Mouse (Mus musculus) NIH3T3 (cell line): ENCODE measurements around the gene Nrtn.

Source experiments
- DNase-seq: peaks from one replicate; pipeline ENCODE4 v3.0.0-alpha.2; 2012; ENCODE audit warnings: low read depth

The Nrtn gene

GRCm38 (mm10) chr17:56762769-56763731 is 5.7 kb upstream of the Nrtn start:
- DNase-seq: peak; percentile 80

DNA sequence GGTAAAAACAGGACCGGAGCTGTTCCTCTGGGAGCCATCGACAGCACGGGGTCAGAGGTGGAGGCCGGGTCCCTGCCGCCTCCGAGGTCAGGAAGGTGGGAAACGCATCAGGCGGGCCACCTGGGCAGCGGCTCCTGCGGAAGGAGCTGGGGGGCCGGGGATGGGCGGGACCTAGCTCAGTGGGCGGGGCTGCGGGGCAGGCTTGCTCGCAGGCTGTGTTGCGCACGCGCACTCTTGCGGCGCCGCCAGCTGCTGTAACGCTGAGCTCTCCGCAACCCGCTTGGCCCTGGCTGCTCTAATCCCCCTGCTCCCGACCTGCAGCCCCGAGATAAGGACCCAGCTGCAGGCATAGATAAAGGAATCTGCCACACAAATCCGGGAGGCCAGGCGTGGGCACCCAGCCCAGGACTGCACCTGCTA is 4.7 kb upstream of the Nrtn start:
- peak; percentile 93 for DNase-seq

GRCm38 (mm10) chr17:56761077-56761476 is 3.7 kb upstream of the Nrtn start:
- no peak for DNase-seq

- DNase-seq: no peak
Observed at GRCm38 (mm10) chr17:56759261-56759660, 1.9 kb upstream of the Nrtn start.

DNA sequence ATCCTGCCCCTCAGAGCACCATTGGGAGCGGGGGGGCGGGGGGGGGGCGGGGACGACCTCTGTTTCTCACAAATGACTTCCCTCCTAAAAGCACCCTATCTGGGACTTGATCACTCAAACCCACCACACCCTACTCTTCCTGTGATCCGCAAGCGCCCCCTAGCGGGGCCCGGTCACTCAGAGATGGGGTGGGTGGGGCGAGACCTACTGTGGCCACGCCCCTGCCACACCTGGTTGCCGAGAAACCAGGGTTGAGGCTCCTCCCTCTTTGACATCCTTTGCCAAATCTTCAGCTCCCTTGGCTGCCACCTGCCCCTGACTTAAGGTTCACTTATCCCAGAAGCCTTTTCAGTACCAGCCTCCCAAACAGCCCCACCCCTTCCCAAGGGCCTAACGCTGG is 802 bp upstream of the Nrtn start:
- DNase-seq: peak; percentile 68

DNA sequence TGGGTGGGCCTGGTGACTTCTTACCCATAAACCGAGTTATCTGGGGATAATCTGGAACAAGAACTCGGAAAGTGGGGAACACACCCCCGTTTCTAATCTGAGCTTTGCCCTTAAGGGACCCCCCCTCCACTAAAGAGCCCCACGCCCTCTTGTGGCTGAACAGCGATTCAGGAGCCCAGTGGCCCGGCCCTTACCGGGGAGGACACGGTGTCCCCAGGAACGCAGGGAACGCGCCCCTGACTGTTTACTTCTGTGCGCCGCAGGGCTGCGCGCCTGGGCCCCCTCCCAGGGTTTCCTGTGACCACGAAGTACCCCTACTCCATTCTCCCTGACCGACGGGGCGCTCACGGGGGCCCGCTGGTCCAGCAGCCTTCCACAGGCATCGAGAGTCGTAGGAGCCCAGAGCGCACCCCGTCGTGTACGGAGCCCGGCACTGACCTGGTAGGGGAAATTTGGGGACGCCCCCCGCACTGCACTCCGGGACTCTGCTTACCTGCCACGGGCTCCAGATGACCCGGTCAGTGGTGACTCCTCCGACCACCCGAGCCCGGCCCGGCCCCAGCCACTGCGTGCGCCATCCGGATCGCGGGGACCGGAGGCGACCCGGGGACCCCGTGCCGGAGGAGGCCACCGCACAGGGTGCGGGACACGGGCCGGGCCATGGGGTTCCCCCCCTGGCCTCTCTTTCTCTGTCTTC is 479 bp downstream of the Nrtn start:
- DNase-seq: no peak

DNA sequence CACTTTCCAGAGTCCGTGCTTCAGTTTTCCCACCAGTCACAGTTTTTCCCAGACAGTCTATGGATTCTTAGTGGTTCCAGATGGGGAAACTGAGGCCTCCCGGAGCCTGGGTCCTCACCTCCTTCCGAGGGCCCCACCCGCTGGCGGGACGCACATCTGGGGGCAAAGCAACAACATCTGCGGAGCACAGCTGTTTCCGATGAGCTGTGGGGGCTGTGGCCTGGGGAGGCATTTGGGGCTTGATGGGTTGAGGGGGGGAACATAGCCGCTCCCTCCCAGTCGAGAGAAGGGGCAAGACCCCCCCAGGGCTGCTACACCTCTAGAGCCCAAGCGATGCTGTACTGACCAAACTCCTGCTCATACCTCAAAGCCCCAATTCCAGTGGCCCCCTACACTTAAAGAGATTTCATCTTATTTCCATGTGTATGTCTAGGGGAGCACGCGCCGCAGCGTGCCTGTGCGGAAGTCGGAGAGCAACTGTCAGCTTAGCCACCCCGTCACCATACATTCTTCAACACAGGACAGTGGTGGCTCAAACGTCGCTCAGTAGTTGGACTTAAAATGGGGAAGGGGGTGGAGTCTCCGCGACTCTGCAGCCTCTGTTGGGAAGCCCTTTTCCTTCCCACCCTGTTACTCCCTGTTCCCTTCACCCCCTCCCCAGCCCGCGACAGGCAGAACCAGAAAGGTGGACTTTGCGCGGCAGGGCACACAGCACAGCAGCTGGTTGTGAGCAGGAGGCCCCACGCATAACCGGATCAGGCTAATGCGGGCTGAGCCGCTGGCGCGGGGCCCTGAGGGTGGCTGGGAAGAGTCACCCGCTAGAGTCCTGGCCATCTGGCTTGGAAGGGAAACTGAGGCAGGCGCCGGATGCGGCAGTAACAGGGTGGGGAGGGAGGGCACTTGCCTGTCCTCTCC is 2.8 kb downstream of the Nrtn start:
- no peak for DNase-seq

GRCm38 (mm10) chr17:56753452-56753851 is 3.9 kb downstream of the Nrtn start:
- no peak for DNase-seq

DNA sequence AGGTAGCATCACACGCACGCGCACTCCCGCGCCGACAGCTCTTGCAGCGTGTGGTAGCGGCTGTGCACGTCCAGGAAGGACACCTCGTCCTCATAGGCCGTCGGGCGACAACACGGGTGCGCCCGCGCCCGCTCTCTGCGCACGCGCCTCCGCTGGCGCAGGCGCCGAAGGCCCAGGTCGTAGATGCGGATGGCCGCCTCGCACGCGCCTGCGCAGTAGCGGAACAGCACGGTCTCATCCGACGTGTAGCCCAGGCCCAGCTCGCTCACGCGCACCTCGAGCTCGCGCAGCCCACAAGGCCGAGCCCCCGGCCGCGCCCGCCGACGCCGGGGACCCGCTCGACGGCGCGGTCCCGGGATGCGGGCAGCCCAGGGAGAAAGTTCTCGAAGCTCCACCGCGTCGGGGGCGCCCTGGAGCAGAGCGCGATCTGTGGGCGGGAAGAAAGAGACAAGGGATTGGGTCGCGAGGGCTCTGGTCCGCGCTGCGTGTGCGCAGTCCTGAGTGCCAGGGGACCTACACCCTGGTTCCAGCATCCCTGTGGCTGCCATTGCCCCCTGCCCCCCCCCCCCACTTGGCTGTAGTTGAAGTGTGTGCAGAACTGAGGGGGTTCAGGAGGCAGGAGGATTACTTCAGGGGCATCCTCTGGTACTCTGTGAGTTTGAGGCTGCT is 5.8 kb downstream of the Nrtn start:
- no peak for DNase-seq

GRCm38 (mm10) chr17:56744173-56744572 is 13.2 kb downstream of the Nrtn start:
- no peak for DNase-seq

- no peak for DNase-seq
Observed at GRCm38 (mm10) chr17:56740788-56741160, 16.6 kb downstream of the Nrtn start.

GRCm38 (mm10) chr17:56740118-56740787 is 17.1 kb downstream of the Nrtn start:
- no peak for DNase-seq

- no peak for DNase-seq
Observed at GRCm38 (mm10) chr17:56738221-56738620, 19.1 kb downstream of the Nrtn start.

GRCm38 (mm10) chr17:56736534-56736933 is 20.8 kb downstream of the Nrtn start:
- DNase-seq: peak; percentile 34

GRCm38 (mm10) chr17:56729656-56730055 is 27.7 kb downstream of the Nrtn start:
- DNase-seq: no peak

GRCm38 (mm10) chr17:56729151-56729550 is 28.2 kb downstream of the Nrtn start:
- no peak for DNase-seq

DNA sequence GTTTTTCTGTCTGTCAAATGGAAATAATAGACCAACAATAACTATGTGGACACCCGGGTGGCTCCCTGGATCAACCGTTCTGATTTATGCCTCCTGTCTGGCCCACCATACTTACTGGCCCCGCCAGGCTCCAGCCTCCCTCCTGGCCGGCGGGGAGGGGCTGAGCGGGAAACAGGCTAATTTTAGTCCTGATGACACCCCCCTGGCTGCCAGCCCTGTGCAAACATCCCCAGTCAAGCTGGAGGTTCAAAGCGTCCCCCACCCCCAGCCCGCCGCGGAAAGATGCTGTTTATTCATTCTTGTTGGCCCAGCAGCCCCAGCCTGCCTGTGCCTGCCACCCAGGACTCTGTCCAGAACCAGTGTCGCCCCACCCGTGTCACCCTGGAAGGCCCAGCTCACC is 29.2 kb downstream of the Nrtn start:
- peak; percentile 60 for DNase-seq

DNA sequence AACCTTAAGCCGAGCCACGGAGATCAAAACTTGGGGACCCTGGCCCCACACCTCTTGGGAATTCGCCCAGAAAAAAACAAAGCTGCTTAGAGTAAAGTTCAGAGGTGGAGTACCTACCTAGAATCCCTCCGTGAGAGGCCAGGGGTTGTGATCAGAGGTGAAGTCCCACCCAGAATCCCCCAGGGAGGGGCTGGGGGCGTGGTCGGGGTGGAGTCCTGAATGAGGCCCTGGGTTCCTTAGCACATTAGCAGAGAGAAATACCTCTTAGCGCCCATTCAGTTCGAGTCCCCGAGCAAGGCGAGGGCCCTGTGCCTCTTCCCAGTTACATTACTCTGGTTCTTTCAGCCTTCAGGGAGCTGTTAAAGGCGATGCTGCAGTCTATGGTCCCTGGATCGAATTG is 29.7 kb downstream of the Nrtn start:
- no peak for DNase-seq

DNA sequence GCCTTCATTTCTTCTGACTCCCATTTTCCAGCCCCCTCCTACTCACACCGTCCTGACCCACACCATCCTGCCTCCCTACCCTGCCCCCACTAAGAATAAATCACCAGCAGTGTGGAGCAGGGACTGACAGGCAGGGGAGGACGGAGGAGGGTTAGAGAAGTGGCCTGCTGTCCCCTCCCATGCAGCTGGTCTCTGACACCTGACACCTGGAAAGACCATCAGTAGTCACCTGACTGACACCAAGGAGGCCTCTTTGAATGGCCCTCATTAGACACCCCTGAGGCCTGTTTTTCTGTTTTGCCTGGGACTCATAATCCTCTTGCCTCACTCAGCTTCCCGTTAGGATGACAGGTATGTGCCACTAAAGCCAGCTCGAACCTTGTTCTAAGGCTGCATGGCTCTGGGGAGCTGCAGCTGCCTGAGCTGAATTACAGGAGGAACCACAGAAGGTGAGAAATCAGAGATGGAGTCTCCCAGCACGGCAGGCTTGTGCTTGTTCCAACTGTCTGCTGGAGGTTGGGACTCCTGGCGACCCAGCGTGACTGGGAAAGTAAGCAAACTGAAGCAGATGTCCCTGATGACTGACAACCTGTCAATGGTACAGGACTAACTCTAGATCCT is 30.2 kb downstream of the Nrtn start:
- DNase-seq: no peak

- DNase-seq: no peak
Observed at GRCm38 (mm10) chr17:56723419-56724161, 33.7 kb downstream of the Nrtn start.
